Mouse (Mus musculus): ENCODE measurements around the gene Rnase4.

GRCm38 (mm10) chr14:51146685-51147084, 55.8 kb downstream of the Rnase4 start, which contains the start of gene Rnase1:
- TF ChIP-seq CTCF (IDR thresholded peaks at IDR 0.05; ENCODE audit: low read depth), result no peak
- no peak for TF ChIP-seq EP300 (IDR thresholded peaks at IDR 0.05; ENCODE audit: low read depth)

Data from liver, embryonic 14.5 days (tissue).